Mouse (Mus musculus) bone marrow, adult 2 months (tissue): ENCODE results near the gene Nelfb.

ENCODE experiments used
- CTCF ChIP-seq: fragments of 200-500 bp; IDR thresholded peaks from 2 replicates; pipeline ENCODE4 v1.5.1; 2011; ENCODE audit warnings: low read length, control low read depth; ENCODE audit not compliant: control insufficient read depth, insufficient read depth
- POLR2A ChIP-seq: fragments of 200-500 bp; IDR thresholded peaks from 2 replicates; pipeline ENCODE4 v1.6.1; 2011; ENCODE audit warnings: low read depth, mild to moderate bottlenecking, control low read depth, low read length, borderline replicate concordance; ENCODE audit not compliant: control insufficient read depth

DNA sequence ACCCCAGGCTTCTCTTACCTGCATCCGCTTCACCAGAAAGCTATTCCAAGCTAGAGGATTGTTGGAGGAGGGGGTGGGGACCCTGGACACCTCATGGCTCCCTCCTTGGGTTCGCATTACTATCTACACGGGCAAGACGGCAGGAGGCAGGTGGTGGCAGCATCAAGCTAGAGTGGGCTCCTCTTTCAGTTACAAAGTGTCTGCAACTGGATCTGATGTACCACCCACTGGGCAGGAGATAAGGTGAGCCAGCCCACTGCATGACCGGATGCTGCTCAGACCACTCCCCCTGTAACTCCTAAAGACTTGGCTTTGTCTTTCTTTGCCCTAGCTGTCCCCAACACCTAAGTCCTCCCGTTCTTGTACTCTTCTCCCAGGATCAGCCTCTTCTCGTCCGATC lies 25.3 kb upstream of the Nelfb start, which contains the start of gene Rnf224:
- TF ChIP-seq POLR2A (no peak), CTCF (no peak)
